Mouse (Mus musculus) c-Kit-positive CD71-positive TER-119-negative erythroid progenitor cells, embryonic 14.5 days (primary cell): ENCODE measurements around the gene Fcgrt.
A peak's percentile ranks its signal among the peaks of the same experiment; 100 is the strongest.

Experiments
- DNase-seq: peaks from one replicate; pipeline ENCODE4 v3.0.0-alpha.2; 2013; ENCODE audit warnings: low read depth

Gene Fcgrt

DNA sequence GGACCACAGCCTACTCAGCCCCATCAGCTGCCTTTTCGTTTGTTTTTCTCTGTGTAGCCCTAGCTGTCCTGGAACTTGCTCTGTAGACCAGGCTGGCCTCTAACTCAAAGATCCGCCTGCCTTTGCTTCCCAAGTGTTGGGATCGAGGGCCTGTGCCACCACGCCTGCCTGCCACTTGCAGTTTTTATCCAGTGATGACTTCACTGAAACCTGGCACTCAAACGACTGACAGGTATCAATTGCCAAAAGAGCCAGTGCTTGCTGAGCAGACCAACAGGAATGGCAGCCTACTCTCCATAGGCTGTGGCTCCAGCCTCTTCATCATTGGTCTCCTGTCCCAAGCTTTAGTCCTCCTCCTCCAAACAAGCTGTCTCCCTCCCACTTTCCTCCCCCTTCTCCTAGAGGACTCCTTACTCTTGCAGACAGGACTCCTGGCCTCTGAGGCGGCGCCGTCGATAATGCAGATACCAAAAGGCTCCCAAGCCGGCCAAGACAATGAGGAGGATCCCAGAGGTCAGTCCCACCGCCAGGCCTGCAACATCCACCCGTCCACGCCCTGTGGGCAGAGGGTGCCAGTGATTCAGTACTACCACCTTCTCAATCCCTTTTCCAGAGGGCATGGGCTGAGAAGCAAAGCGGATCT is 47.2 kb downstream of the Fcgrt start:
- DNase-seq = no peak

DNA sequence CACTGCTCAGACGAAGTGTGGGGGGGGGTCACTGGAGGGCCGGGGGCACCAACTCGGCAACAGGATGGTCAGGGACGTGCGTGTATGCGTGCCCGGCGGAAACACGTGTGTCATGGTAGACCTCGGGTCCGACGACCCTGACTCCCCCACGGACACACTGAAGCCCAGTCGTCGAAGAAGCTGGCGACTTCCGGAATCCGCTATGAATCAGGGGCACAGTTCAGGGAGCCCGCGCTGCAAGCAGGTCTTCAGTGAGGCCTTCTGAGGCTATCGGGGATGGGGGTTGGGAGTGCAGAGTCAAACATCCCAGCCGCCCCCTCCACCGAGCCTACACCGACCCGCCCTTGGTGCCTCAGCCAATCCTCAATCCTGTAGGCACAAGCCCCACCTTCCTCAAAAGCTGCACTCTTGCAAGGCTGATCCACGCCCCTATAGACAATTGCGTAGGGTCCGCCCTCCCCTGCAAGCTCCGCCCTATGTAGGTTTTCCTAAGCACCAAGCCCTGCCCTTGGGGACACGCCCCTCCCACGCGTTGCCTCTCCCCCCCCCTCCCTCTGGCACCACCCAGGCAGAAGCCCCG is 49.6 kb downstream of the Fcgrt start:
- peak; percentile 98 for DNase-seq

DNA sequence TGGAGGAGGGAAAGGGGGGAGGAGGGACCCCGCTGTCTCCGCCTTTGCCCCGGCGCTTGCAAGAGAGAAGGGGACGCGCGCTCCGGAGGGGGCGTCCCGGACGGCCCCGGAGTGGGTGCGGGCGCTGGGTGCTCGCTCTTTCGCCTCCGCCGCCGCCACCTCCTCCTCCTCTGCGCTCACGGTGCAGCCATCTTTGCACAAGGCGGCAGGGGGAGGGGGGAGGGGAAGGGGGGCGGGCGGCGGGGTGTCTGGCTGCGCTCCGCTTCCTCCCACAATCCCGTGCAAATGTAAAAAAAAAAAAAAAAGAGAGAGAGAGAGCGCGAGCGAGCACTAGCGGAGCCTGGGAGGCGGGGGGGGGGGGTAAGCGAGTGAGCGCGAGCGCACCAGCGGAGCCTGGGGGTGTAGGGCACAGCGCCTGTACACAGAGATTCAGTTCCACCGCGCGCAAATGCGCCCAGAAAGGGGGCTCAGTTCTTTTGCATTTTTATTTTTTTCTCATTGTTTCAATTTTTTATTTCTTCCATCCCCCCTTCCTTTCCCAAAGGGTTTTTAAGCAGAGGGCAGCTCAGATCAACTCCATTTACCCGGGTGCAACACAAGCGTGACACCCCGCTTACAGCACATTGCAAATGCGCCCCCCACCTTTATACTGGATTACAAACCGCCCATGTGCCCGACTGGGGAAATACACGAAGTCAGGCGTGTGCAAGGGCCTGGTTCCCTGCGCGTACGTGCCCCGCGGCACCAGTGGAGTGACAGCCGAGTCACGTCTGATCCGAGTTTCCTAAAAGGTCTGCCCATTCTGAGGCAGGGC is 50.3 kb downstream of the Fcgrt start:
- peak; percentile 49 for DNase-seq

DNA sequence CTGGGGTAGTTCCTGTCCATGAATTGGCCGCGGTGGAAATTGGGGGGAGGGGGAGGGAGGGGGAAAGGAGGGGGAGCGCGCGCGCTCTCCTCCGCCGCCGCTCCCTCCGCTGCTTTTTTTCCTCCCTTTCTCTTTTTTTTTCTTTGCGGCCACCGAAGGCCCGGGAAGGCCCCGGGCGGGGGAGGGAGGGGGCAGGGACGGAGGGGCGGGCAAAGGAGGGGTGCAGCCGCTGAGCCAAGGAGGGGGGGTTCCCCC is 50.9 kb downstream of the Fcgrt start, which contains the start of gene Prr12:
Prr12 (minus strand) TSS at position 20 of the 255 bp plus-strand sequence.
- no peak for DNase-seq

DNA sequence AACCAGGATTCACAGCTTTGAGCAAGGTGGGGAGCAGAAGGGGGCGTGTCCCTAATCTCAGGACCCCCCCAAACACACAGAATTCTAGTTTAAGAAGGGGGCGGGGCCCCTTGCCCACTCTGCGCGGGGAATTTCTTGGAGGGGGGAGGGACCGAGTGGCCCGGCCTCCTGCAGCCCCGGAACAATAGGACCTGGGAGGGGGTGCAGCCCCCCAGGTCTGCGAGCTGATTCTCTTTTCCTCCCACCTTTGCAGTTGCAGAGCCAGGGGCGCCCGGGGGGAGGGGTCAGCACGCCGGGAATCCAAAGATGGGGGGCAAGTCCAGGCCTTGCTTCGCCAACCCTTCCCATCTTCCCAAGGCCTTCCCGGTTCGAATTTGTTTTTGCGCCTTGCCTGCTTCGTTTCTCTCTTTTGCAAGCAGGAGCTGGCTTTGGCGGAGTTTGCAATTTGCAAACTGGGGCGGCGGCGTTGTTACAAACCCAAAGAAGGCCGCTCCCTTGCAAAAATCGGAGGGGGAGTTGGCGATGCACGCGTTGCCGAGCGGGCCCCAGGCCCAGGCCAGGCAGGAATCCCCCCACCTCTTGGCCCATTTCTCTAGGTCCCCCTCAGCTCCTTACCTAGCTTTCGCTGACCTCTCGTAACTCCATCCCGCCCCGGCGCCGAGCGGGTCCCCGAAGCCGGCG is 51.3 kb downstream of the Fcgrt start:
- peak; percentile 32 for DNase-seq

DNA sequence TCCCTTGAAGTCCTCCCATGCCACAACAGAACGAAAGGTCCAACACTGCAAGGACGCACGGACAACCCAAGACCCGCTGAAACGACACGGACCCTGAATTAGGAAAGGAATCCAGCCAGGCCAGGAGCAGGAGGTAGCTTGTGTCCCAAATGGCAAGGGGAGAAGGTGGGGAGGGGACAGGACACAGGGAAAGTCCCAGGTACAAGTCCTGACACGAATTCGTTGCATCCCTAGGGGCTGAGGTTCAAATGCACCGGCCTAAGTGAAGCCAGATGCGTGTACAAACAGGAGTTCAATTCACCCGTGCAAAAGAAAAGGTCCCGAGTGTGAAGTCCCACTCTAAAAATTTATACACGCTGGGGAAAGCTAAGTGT is 52.1 kb downstream of the Fcgrt start:
- DNase-seq = peak; percentile 19

DNA sequence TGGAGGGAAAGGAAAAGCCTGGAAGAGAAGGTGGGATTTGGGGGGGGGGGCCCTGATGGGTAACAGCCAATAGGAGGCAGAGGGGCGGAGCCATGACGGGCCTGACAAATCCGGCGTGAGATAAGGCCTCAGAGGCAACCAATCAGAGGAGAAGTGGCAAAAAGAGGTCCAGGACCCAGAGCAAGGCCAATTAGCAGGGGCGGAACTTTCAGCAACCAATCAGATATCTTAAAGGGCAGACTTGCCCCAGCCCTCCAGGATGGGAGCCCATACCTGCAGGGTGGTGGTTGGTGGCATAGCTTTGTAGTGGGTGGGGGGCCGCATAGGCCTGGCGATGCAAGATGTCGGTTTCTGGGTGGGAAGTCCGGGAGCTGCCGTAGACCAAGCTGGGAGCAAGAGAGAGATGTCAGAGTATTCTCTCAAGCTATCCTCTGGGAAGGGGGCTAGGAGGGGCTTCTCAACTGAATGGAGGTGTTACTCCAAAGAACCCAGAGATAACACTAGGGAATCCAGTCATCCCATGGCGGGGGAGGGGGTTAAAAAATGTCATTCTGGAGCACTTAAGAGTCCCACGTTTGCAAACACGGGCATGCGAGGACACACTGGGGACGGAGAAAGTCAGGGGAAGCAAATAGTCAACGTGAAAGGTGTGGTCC is 52.6 kb downstream of the Fcgrt start:
- peak; percentile 76 for DNase-seq

DNA sequence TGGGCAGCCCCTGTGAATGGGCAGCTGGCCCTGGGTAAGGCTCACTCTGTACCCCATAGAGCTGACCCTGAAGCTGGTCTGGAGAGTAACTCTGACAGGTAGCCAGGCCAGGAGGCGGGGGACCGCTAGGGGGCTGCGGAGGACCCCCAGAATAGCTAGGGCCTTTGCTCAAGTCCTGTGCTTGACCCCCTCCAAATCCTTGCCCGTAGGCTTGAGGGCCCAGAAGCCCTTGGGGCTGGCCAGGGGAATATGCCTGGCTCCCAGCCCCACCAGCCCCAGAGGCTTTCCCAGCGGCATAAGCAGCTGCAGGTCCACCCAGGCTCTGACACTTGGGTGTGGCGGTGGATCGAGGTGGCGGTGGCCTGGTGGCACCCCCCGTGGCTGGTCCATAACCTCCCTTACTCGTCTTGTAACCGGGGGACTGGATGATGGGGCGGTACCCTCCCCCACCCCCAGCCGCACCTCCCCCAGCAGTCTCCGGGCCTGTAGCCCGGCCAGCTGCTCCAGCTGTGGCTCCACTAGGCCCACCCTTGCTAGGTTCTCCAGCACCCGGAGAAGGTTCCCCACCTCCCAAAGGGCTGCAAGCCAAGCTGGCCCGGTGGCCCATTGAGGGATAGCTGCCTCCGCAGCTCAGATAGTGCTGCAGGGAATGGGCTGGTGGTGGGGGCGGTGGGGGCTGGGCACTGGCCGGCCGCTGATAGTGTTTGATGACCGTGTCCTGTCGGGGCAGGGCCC is 54.6 kb downstream of the Fcgrt start:
- DNase-seq = no peak

DNA sequence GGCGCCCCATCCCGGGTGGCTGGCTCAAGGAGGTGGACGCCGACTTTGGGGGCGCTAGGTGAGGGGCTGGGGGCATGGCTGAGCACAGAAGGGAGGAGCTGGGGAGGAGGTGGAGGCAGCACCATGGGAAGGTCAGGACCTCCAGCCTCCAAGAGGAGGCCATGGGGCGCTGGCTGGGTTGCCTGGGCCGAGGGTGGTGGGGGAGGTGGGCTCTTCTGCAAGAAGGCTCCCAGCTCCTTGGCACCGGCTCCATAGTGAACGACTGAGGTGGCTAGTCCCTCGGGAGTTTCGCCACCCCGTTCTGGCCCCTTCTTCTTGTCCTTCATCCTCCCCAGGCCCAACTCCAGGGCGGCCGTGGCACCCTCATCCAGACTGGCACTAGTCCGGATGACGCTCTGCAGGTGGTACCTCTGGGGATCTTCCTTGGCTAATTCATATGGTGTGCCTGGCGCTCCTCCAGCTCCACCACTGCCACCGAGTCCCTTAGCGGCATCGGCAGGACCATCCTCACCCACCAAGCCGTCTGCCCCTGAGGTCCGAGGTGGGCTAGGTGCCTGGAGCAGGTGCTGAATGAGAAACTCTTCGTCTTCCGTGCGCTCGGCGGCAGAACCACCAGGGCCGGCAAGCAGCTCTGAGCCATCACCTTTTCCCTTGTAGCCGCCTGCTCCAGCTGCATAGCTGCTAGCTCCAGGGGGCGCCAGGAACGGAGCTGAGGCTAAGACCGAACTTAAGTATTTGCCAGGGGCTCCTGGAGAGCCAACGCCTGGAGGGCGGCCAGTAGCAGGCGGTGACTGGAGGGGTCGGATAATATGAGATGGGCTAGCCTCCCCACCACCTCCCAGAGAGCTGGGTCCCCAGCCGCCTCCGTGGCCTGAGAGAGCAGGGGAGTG is 55.4 kb downstream of the Fcgrt start:
- DNase-seq = no peak

DNA sequence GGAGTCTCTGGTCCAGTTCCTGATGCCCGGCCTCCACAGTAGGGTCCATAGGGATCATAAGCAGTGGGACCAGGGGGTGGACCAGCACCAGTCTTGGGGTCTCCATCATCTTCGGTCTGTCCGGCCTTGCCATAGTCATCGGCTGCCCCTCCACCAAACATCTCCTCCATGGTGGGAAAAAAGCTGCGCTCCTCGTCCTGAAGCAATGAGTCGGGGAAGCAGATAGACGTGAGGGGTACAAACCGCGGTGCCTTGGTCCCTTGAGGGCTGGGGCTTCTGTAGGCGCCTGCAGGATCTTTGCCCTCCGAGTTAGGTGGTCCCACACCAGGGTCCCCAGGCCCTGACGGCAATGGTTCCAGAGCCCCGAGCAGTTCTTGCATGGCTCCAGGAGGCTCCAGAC is 56.2 kb downstream of the Fcgrt start:
- no peak for DNase-seq

DNA sequence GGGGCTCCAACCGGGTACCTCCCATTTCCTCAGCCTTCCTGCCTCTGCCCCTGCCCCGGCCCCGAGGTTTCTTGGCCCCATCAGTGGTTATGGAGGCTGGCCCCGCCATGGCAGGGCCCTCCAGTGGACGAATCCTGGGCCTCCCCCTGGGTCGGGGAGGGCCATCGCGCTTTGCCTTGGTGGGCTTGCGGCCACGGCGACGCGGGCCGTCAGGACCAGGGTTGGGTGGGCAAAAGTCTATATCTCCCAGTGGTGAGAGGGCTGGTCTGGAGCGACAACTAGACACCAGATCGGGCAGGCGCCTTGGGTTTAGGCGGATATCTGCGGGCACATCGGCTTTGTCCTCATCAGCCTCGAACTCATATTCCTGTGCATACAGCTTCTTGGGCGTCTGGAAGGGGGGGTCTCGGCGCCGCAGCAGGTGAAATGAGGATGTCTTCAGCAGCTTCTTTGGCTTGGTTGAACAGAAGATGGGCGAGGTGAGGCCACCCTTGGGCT is 56.7 kb downstream of the Fcgrt start:
- no peak for DNase-seq

DNA sequence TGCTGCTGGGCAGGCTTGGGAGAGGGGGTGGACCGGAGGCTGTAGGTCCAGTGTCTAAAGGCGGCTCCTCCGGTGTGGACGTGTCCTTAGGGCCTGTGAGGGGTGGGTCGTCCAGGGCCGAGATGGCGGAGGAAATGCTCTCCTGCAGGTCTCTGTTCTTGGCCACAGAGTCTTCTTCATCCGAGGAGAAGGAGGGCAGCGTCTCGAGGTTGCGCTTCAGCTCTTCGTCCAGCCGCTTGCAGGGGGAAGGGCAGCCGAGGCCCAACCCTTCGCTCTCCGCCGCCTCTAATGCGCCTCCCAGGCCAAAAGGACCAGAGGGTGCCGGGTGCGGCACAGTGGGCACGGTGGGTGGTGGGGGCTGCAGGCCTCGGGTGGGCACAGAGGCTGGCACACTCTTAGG is 57.9 kb downstream of the Fcgrt start:
- DNase-seq = no peak

DNA sequence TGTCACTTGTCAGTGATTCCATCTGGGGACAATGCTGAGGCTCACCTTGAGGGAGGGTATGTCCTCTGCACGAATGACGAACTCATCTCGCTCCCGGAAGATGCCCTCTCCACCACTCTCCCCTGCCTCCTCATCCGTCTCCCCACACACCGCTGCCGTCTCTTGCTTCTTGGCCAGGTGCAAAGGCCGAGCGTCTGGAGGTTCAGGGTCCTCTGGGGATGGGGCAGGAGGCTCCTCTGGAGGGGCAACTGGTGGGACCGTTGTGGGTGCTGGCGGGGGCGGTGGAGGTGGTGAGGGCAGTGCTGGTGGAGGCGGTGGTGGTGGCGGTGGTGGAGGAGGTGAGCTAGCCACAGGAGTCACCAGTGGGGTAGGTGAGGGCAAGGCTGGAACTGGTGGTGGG is 60.3 kb downstream of the Fcgrt start:
- no peak for DNase-seq
